Mouse (Mus musculus): Measurements from ENCODE around the gene Aurkb.

DNA sequence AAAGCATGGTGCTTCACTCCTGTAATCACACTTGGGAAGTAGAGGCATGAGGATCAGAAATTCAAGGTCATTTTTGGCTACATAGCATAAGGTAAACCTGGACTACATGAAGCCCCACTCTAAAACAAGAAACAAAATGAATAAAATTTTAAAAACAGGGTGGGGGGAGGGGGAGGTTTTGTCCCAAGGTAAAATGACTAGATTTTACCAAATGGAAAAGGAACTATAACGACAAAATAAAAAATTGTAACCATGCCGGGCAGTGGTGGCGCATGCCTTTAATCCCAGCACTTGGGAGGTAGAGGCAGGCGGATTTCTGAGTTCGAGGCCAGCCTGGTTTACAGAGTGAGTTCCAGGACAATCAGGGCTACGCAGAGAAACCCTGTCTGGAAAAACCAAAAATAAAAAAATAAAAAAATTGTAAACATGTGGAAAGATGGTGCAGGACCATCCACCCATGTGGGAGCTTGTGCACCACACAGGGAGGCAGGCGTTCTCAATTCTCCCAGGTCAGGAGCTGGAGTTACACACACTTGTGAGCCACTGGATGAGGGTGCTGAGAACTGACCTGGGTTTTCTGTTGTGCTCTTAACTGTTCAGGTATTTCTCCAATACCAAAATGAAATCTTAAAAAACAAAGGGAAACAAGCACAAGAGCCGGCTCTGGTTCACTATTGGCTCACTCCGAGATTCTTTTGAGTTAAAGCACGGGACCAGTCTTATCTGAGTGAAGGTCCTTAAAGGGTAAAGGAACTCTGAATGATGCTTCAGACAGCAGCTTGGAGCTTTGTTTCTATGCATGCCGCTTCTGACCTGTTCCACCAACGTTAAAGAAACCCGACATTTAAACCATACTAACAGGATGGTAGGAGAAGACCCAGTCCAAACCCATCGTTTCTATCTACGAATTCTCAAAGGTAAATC is 34.8 kb upstream of the Aurkb start:
- TF ChIP-seq CTCF (IDR thresholded peaks at IDR 0.05; ENCODE audit: extremely low read depth, insufficient read depth, insufficient read length, insufficient replicate concordance): no peak
- no peak for TF ChIP-seq POLR2A (IDR thresholded peaks at IDR 0.05; ENCODE audit: low read depth, low read length)
